Mouse (Mus musculus): ENCODE measurements around the gene N4bp2l2.

DNA sequence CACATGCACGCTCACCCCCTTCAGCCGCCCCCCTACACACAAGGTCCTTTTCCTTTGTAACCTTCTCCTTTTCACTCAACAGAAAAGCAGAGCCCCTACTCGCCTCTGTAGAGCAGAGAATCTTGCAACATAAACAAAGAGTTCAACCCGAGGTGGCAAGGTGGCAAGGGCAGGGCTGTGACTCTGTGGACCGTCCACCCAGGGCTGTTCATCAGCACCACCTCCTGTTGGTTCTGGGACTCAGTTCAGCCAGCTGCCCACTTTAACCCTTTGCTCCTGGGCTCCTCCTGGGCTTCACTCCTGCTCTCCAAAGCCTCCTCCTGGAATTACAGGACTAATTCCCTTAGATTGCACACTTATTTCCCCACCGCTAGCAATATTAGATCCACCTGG is 81.7 kb downstream of the N4bp2l2 start:
- TF ChIP-seq CTCF (conservative IDR thresholded peaks at IDR 0.05; ENCODE audit: low read length) (no peak), NANOG (IDR thresholded peaks at IDR 0.05; ENCODE audit: borderline replicate concordance, low read length) (no peak), POU5F1 (IDR thresholded peaks at IDR 0.05; ENCODE audit: borderline replicate concordance, low read length) (no peak)
